Mouse (Mus musculus) heart, embryonic 14.5 days (tissue): ENCODE measurements around the gene Olfr1080. TPM values are rescaled to one million over a fixed set of nuclear protein-coding genes. Genes with fewer than 3 reads are reported as not detected.
"Not testable (repeated sequence)": the region's sequence is repeated elsewhere in the genome, so short reads cannot be mapped to it uniquely, and the experiment has no call there.

Source experiments
- ATAC-seq: fragments of 200-750 bp; cut with Nextera tagmentation; 2 replicates; pipeline ENCODE4 v1.8.0; 2017; ENCODE audit warnings: low read depth, moderate TSS enrichment; ENCODE audit not compliant: insufficient number of reproducible peaks, insufficient read depth, low FRiP score
- H3K27ac ChIP-seq, 2 experiments: fragments of 200-500 bp in 1 of 2; fragments of 300-500 bp in 1 of 2; sonication (generic) in 1 of 2; replicated peaks in 1 of 2; 2 replicates each; pipeline ENCODE4 v1.5.1; 2012 to 2014; ENCODE audit warnings: low read depth in 2 of 2, low read length in 2 of 2, control low read depth in 1 of 2, mild to moderate bottlenecking in 1 of 2, mixed read lengths in 1 of 2; ENCODE audit not compliant: control insufficient read depth in 1 of 2, insufficient read depth in 1 of 2
- H3K27me3 ChIP-seq: fragments of 300-500 bp; sonication (generic); 2 replicates; pipeline ENCODE4 v1.6.1; 2014; ENCODE audit warnings: mild to moderate bottlenecking, low read length, control low read depth; ENCODE audit not compliant: control insufficient read depth, insufficient read depth
- H3K36me3 ChIP-seq: fragments of 300-500 bp; sonication (generic); 2 replicates; pipeline ENCODE4 v1.6.1; 2014; ENCODE audit warnings: mild to moderate bottlenecking, control low read depth, low read length, mixed read lengths; ENCODE audit not compliant: control insufficient read depth, insufficient read depth
- H3K4me1 ChIP-seq, 2 experiments: fragments of 200-500 bp in 1 of 2; fragments of 300-500 bp in 1 of 2; sonication (generic) in 1 of 2; 2 replicates each; pipeline ENCODE4 v1.6.1; 2012 to 2014; ENCODE audit warnings: low read length in 2 of 2, control low read depth in 1 of 2, mixed read lengths in 1 of 2; ENCODE audit not compliant: control insufficient read depth in 2 of 2, insufficient read depth in 2 of 2
- H3K4me2 ChIP-seq: fragments of 300-500 bp; sonication (generic); 2 replicates; pipeline ENCODE4 v1.6.1; 2014; ENCODE audit warnings: mild to moderate bottlenecking, low read length
- H3K4me3 ChIP-seq, 2 experiments: fragments of 200-500 bp in 1 of 2; fragments of 300-500 bp in 1 of 2; sonication (generic) in 1 of 2; 2 replicates each; pipeline ENCODE4 v1.5.1; 2012 to 2014; ENCODE audit warnings: low read length in 2 of 2, mild to moderate bottlenecking in 2 of 2, control low read depth in 1 of 2, low read depth in 1 of 2, moderate library complexity in 1 of 2; ENCODE audit not compliant: control insufficient read depth in 1 of 2, insufficient read depth in 1 of 2
- H3K9ac ChIP-seq: fragments of 300-500 bp; sonication (generic); 2 replicates; pipeline ENCODE4 v1.6.1; 2014; ENCODE audit warnings: mild to moderate bottlenecking, low read length
- H3K9me3 ChIP-seq: fragments of 300-500 bp; sonication (generic); 2 replicates; pipeline ENCODE4 v1.6.1; 2016; ENCODE audit warnings: low read length, control low read depth; ENCODE audit not compliant: control insufficient read depth
- WGBS: fragments of 180-500 bp; shearing (Covaris S2); extraction: QIAGEN DNeasy Blood & Tissue Kit; methylation state at CpG from one replicate; pipeline ENCODE4 v1.1.7; 2014; 5-methylcytosine and 5-hydroxymethylcytosine counted together
- polyA plus RNA-seq: library from polyadenylated mRNA; unstranded; fragments of >200 nt; fragmentation: Nextera tagmentation; extraction: Ambion mirVana; gene quantifications from 2 replicates; pipeline ENCODE4 v1.2.1, GENCODE M21; 2014

The Olfr1080 gene
- not detected in 2 replicates for polyA plus RNA-seq

DNA sequence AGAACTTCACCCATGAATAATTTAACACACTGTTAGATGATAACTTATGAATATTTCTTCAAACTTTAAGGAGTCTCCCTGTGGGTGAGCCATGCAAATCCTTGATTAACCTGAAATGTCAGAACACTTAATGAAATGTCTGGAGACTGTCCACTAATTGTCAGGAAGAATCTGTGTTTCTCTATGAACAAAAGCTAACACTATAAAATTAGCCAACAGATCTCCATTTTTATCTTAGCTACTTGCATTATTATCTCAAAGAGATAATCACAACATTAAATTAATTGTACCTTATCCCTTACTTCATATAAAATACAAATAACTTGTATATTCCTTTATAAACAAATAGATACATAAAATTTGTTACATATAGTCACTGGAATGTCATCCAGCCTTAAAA lies at the start of gene Olfr1080:
TSS of gene Olfr1080 (minus strand) at position 101 of the 400 bp plus-strand sequence.
- not testable (repeated sequence) for H3K4me2 ChIP-seq, H3K9me3 ChIP-seq, ATAC-seq, H3K4me1 ChIP-seq, H3K4me3 ChIP-seq, H3K9ac ChIP-seq, H3K27ac ChIP-seq, H3K36me3 ChIP-seq, H3K27me3 ChIP-seq

DNA sequence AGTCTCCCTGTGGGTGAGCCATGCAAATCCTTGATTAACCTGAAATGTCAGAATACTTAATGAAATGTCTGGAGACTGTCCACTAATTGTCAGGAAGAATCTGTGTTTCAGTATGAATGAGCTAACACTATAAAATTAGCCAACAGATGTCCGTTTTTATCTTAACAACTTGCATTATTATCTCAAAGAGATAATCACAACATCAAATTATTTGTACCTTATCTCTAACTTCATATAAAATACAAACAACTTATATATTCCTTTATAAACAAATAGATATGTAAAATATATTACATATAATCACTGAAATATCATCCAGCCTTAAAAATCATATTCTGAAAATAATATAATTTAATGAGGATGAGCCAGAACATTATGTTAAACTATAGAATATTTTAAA lies 40.8 kb upstream of the Olfr1080 start, which contains the start of gene Olfr1082:
TSS of gene Olfr1082 (minus strand) at position 101 of the 400 bp plus-strand sequence.
- ATAC-seq, H3K27me3 ChIP-seq: not testable (repeated sequence)
- WGBS, result 33% methylated on average over 1 of the region's 1 CpGs

DNA sequence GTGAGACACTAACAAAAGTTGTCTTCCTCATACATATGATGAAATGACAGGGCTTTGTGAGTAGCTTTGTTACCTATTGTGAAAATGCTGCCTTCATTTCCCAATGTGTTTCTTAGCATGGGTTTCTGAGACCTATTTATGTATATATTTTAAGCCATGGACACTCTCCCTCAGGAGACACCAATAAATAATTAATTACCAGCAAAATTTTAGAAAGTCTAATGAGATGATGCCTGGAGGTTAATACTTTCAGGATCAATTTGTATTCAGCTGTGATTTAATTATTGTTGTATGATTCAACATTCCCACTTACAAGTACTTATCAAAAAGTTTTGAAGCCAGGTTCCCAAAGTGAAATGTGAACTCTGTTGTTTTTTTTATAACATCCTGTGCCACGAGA lies 15.7 kb downstream of the Olfr1080 start, which contains the start of gene Olfr1079:
TSS of gene Olfr1079 (minus strand) at position 101 of the 400 bp plus-strand sequence.
- Histone ChIP-seq H3K4me1 (no peaks in the 10 kb centered on the region), H3K27me3 (no peaks in the 10 kb centered on the region), H3K9me3 (no peaks in the 10 kb centered on the region), H3K36me3 (no peaks in the 10 kb centered on the region), H3K4me2 (no peak within 1 kb of the TSS), H3K27ac (no peak within 1 kb of the TSS), H3K9ac (no peak within 1 kb of the TSS), H3K4me3 (no peak within 1 kb of the TSS)
- WGBS, result 59% methylated on average over 1 of the region's 1 CpGs
- no peak for ATAC-seq

More for the DNA sequence above, 40.8 kb upstream of the Olfr1080 start, which contains the start of gene Olfr1082:
- not testable (repeated sequence) for H3K9ac ChIP-seq, H3K4me1 ChIP-seq, H3K4me3 ChIP-seq, H3K36me3 ChIP-seq, H3K4me2 ChIP-seq, H3K9me3 ChIP-seq, H3K27ac ChIP-seq

DNA sequence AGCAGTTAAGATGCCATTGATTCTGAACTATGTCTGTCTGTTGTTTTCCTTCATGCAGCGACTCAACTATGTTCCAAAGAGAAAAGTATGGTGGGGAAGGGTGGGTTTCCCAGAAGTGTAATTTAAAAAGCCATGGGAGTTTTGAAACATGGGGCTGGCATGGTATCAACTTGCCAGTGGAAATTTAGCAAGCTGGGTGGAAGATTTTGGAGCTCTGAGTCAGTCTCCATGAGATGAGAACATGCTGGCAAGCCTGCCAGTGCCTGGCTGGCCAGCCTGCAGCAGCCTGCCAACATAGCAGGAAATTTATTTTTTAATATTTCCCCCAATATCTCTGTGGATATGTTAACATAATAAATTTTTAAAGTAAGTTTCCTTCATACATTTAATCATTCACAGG lies 27.0 kb downstream of the Olfr1080 start:
- Histone ChIP-seq H3K9ac (no peak overlapping the region), H3K4me1 (no peaks in the 10 kb centered on the region), H3K27ac (no peak overlapping the region), H3K9me3 (no peaks in the 10 kb centered on the region), H3K4me3 (no peak overlapping the region), H3K36me3 (no peaks in the 10 kb centered on the region), H3K27me3 (no peaks in the 10 kb centered on the region), H3K4me2 (no peak overlapping the region)
- no peak for ATAC-seq
- 72% methylated on average over 1 of the region's 1 CpGs for WGBS

DNA sequence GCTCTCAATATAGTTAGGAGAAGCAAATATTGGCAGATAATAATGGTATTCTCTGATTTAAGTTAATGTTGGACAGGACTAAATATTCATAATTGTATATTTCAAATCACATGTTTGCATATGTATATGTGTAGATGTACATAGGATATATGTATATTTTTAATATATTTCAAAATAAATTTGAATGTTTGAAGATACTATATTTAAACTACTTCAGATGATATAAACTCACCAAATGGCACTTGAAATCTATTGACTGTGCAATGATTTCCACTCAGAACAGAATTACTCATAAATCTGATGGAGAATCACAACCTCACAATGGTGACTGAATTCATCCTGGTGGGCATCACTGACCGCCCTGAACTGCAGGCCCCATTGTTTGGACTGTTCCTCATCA lies 49.9 kb downstream of the Olfr1080 start, which contains the start of gene Olfr1076:
TSS of gene Olfr1076 (plus strand) at position 301 of the 400 bp plus-strand sequence.
- WGBS, result 66% methylated on average over 1 of the region's 1 CpGs

More for the DNA sequence above, 49.9 kb downstream of the Olfr1080 start, which contains the start of gene Olfr1076:
- Histone ChIP-seq H3K36me3 (no peaks in the 10 kb centered on the region), H3K27me3 (no peaks in the 10 kb centered on the region), H3K4me1 (no peaks in the 10 kb centered on the region), H3K27ac (no peak within 1 kb of the TSS), H3K9ac (no peak within 1 kb of the TSS), H3K4me2 (no peak within 1 kb of the TSS), H3K9me3 (no peaks in the 10 kb centered on the region), H3K4me3 (no peak within 1 kb of the TSS)
- ATAC-seq, result no peak

Other genes starting within 250 kb of the Olfr1080 start
- not detected in 2 replicates for gene Olfr1053, start 243.0 kb downstream of the Olfr1080 start, polyA plus RNA-seq
- not detected in 2 replicates for gene Olfr1054, start 222.8 kb downstream of the Olfr1080 start, polyA plus RNA-seq
- gene Olfr1055, start 208.0 kb downstream of the Olfr1080 start, polyA plus RNA-seq, result not detected in 2 replicates
- not detected in 2 replicates for gene Olfr1056, start 195.8 kb downstream of the Olfr1080 start, polyA plus RNA-seq
- not detected in 2 replicates for gene Olfr1057, start 179.8 kb downstream of the Olfr1080 start, polyA plus RNA-seq
- gene Olfr1058, start 169.7 kb downstream of the Olfr1080 start, polyA plus RNA-seq, result not detected in 2 replicates
- not detected in 2 replicates for gene Olfr1061, start 144.2 kb downstream of the Olfr1080 start, polyA plus RNA-seq
- not detected in 2 replicates for gene Olfr1062, start 131.5 kb downstream of the Olfr1080 start, polyA plus RNA-seq
- gene Olfr1065, start 107.6 kb downstream of the Olfr1080 start, polyA plus RNA-seq, result not detected in 2 replicates
- gene Olfr1066, start 102.0 kb downstream of the Olfr1080 start, polyA plus RNA-seq, result not detected in 2 replicates
- gene Olfr228, start 70.8 kb downstream of the Olfr1080 start, polyA plus RNA-seq, result not detected in 2 replicates
- not detected in 2 replicates for gene Olfr1076, start 49.8 kb downstream of the Olfr1080 start, polyA plus RNA-seq
- not detected in 2 replicates for gene Olfr1079, start 15.8 kb downstream of the Olfr1080 start, polyA plus RNA-seq
- not detected in 2 replicates for gene Olfr1082, start 40.7 kb upstream of the Olfr1080 start, polyA plus RNA-seq
- gene Olfr1084, start 81.5 kb upstream of the Olfr1080 start, polyA plus RNA-seq, result not detected in 2 replicates
- gene Olfr1085, start 103.8 kb upstream of the Olfr1080 start, polyA plus RNA-seq, result not detected in 2 replicates
- not detected in 2 replicates for gene Olfr1086, start 121.9 kb upstream of the Olfr1080 start, polyA plus RNA-seq
- not detected in 2 replicates for gene Olfr1087, start 140.2 kb upstream of the Olfr1080 start, polyA plus RNA-seq
- gene Olfr1089, start 175.5 kb upstream of the Olfr1080 start, polyA plus RNA-seq, result not detected in 2 replicates
- not detected in 2 replicates for gene Olfr1090, start 200.8 kb upstream of the Olfr1080 start, polyA plus RNA-seq
- gene Olfr1093, start 224.2 kb upstream of the Olfr1080 start, polyA plus RNA-seq, result not detected in 2 replicates